Mouse (Mus musculus) heart, embryonic 12.5 days (tissue): ENCODE measurements around the gene Hebp1. TPM values are rescaled to one million over a fixed set of nuclear protein-coding genes. Genes with fewer than 3 reads are reported as not detected.

Source experiments
- ATAC-seq: fragments of 200-750 bp; cut with Nextera tagmentation; 2 replicates; pipeline ENCODE4 v1.8.0; 2017; ENCODE audit warnings: moderate TSS enrichment, moderate library complexity; ENCODE audit not compliant: insufficient number of reproducible peaks, low FRiP score
- H3K27ac ChIP-seq: fragments of 300-500 bp; sonication (generic); 2 replicates; pipeline ENCODE4 v1.5.1; 2016; ENCODE audit warnings: mild to moderate bottlenecking, moderate library complexity; ENCODE audit not compliant: poor library complexity, severe bottlenecking
- H3K27me3 ChIP-seq: fragments of 300-500 bp; sonication (generic); replicated peaks from 2 replicates; pipeline ENCODE4 v1.6.1; 2016; ENCODE audit warnings: mild to moderate bottlenecking, moderate library complexity
- H3K36me3 ChIP-seq: fragments of 300-500 bp; sonication (generic); 2 replicates; pipeline ENCODE4 v1.6.1; 2016; ENCODE audit warnings: mild to moderate bottlenecking, moderate library complexity
- H3K4me1 ChIP-seq: fragments of 300-500 bp; sonication (generic); replicated peaks from 2 replicates; pipeline ENCODE4 v1.6.1; 2016; ENCODE audit warnings: mild to moderate bottlenecking
- H3K4me2 ChIP-seq: fragments of 300-500 bp; sonication (generic); 2 replicates; pipeline ENCODE4 v1.6.1; 2016; ENCODE audit warnings: mild to moderate bottlenecking, moderate library complexity
- H3K4me3 ChIP-seq: fragments of 300-500 bp; sonication (generic); 2 replicates; pipeline ENCODE4 v1.5.1; 2016; ENCODE audit warnings: mild to moderate bottlenecking
- H3K9ac ChIP-seq: fragments of 300-500 bp; sonication (generic); 2 replicates; pipeline ENCODE4 v1.6.1; 2016; ENCODE audit warnings: mild to moderate bottlenecking, moderate library complexity
- H3K9me3 ChIP-seq: fragments of 300-500 bp; sonication (generic); replicated peaks from 2 replicates; pipeline ENCODE4 v1.6.1; 2016; ENCODE audit warnings: mild to moderate bottlenecking, moderate library complexity
- WGBS: fragments of 180-500 bp; shearing (Covaris S2); methylation state at CpG from one replicate; pipeline ENCODE4 v1.1.7; 2016; 5-methylcytosine and 5-hydroxymethylcytosine counted together
- polyA plus RNA-seq: library from polyadenylated mRNA; unstranded; fragments of >200 nt; fragmentation: Nextera tagmentation; extraction: Ambion mirVana; gene quantifications from 2 replicates; pipeline ENCODE4 v1.2.1, GENCODE M21; 2016

Hebp1 gene
- polyA plus RNA-seq, 1 experiment from 2014 or later, result 16.0 TPM

DNA sequence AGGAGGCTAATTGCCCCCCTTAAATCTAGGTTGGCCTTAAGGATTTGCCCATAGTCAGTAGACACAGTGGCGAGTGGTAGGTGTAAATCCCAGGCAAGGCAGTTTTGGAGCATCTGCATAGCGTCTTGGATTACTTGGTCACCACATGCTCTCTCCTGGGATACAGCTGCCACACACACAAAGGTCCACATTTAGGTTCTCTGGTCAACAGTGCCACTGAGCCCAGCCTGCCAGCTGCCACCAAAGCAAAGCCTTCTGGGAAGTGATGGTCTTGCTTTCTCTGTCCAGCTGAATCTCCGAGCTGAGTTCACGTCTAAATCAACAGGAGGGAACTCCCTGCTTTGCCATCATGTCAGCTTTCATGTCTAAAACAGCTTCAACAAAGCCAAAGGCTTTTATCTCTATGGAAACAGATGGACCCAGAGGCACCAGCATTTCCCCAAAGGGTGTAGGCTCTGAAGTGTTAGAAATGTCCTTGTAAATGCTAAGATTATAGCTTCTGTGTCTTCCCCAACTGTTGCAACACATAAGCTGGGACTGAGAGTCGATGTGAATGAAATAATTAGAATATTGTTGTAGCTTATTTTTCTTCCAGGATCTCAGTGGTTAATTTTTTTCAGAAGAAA, 73.0 kb downstream of the Hebp1 start:
- Histone ChIP-seq H3K9ac (no peak overlapping the region), H3K27me3 (no peaks in the 10 kb centered on the region), H3K4me3 (no peak overlapping the region), H3K4me2 (no peak overlapping the region), H3K9me3 (no peaks in the 10 kb centered on the region), H3K36me3 (no peaks in the 10 kb centered on the region), H3K4me1 (no peaks in the 10 kb centered on the region), H3K27ac (no peak overlapping the region)
- ATAC-seq, result no peak
- WGBS, result 56% methylated on average over 5 of the region's 5 CpGs

DNA sequence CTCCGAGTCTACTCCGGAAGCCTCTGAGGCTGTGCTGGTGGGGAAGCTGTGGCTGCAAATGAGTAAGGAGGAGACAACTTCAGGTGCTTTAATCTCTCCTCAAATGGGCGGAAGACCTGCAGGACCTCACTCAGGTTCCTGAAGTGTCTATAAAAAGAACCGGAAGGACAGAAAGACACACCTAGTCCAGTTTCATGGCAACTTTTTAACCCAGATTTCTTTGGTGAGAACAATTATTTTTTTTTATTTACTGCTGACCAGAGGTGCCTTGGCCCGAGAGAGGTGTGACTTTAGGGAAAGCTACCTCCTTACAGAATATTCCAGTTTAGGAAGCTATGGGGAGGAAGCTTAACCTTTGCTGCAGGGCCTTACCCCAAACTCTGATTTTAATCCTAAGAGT, 79.6 kb downstream of the Hebp1 start, which contains the start of gene Gprc5d:
Gene Gprc5d, minus strand, starts transcription at position 101 of the 400 bp plus-strand sequence.
- no peak within 1 kb of the TSS for H3K27ac ChIP-seq
- 88% methylated on average over 5 of the region's 5 CpGs for WGBS
- H3K4me2 ChIP-seq, result no peak within 1 kb of the TSS
- H3K27me3 ChIP-seq, result no peaks in the 10 kb centered on the region
- no peaks in the 10 kb centered on the region for H3K4me1 ChIP-seq
- H3K9me3 ChIP-seq, result no peaks in the 10 kb centered on the region
- H3K4me3 ChIP-seq, result no peak within 1 kb of the TSS
- no peak for ATAC-seq
- no peaks in the 10 kb centered on the region for H3K36me3 ChIP-seq
- H3K9ac ChIP-seq, result no peak within 1 kb of the TSS

DNA sequence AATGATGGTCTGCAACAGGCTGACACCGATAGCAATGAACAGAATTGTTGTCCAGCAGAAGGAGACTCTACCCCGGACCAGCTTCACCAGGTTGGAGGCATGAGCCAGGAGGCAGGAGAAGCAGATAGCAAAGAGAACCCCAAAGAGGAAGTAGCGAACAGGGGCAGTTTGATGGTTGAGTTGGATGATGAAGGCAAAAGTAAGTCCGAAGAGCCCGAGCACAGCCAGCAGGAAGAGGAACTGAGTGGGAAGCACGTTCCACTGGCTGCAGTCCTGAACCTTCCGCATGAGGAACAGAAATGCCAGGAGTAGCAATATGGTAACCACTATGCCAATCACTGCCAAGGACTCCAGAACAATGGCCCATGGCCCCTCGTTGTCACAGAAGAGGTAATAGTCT, 81.3 kb downstream of the Hebp1 start:
- Histone ChIP-seq H3K4me1 (no peaks in the 10 kb centered on the region), H3K27ac (no peak overlapping the region), H3K27me3 (0 out of 2 replicates have a peak, but pooled peaks cover 4% of the 10 kb centered on the region), H3K9ac (no peak overlapping the region), H3K36me3 (no peaks in the 10 kb centered on the region), H3K9me3 (no peaks in the 10 kb centered on the region), H3K4me2 (no peak overlapping the region), H3K4me3 (no peak overlapping the region)
- WGBS, result 91% methylated on average over 8 of the region's 8 CpGs
- ATAC-seq, result no peak

DNA sequence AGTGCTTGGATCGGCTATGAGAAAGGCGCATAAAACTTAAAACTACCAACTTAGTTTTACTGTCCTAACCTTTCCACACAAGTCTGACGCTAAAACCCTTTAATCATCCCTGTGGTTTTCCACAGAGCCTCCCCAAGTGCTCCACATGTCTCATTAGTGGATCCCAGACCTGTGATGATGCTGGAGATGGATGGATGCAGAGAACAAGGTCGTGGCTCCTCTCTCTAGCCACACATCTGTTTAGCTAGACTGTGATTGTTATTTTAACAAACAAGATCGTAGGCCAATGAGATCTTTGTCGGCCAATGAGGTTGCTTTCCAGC, 84.7 kb downstream of the Hebp1 start:
- H3K36me3 ChIP-seq, result no peaks in the 10 kb centered on the region

DNA sequence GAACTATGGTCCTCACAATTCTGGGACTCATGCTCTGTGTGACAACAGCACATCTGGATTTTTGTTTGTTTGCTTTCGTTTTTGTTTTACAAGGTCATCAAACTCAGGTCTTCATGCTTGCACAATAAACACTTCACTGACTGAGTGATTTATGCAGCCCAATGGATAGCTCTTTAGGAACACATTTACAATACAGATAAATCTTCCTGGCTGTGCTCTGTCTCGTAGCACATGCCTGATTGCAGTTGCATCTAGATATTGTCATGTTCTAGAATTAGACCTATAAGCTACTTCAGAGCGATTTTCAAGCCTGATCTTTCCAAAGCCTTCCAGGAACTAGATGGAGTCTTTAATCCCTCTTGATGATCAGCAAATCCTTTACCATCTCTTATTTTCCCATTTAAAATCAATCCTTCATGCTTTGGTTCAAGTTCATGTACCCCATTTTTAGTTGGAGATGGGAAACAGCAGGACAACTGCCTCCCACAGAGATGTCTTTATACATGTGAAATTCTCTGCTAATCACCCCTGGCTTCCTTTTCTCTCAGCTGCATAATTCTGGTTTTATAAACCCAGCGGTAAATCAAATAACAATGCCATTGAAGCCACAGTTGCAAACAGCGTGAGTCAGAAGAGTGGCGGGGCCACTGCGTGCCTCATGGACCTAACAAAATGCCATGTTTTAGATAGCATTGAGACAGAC, 85.3 kb downstream of the Hebp1 start:
- Histone ChIP-seq H3K36me3 (no peaks in the 10 kb centered on the region), H3K27me3 (0 out of 2 replicates have a peak, but pooled peaks cover 4% of the 10 kb centered on the region), H3K4me3 (no peak overlapping the region), H3K27ac (no peak overlapping the region), H3K9me3 (no peaks in the 10 kb centered on the region), H3K4me2 (no peak overlapping the region), H3K4me1 (no peaks in the 10 kb centered on the region), H3K9ac (no peak overlapping the region)
- 35% methylated on average over 7 of the region's 7 CpGs for WGBS
- no peak for ATAC-seq

More for the DNA sequence above, 84.7 kb downstream of the Hebp1 start:
- Histone ChIP-seq H3K27ac (no peak overlapping the region), H3K4me2 (no peak overlapping the region), H3K9ac (no peak overlapping the region), H3K9me3 (no peaks in the 10 kb centered on the region), H3K4me3 (no peak overlapping the region), H3K4me1 (no peaks in the 10 kb centered on the region), H3K27me3 (0 out of 2 replicates have a peak, but pooled peaks cover 4% of the 10 kb centered on the region)
- no peak for ATAC-seq
- 26% methylated on average over 6 of the region's 6 CpGs for WGBS

DNA sequence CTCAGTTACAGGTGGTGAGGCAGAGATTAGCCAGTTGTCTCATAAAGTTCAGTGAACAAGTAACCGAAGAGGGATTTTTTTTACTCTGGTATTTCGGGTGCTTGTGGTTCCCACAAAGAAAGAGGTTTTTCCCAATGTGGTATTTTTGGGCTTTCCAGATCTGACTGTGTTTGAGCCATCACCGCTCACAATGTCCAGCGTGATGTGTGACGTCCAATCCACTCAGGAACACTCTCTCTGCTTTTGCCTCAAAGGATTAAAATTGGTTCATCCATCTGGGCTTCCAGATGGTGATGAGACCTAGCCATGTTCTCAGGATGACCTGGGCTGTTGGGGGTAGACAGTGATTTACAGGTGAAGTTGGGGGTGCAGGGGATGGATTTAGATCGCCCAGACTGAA, 90.8 kb downstream of the Hebp1 start:
- no peak overlapping the region for H3K4me2 ChIP-seq
- H3K27me3 ChIP-seq, result 0 out of 2 replicates have a peak, but pooled peaks cover 6% of the 10 kb centered on the region
- WGBS, result 85% methylated on average over 6 of the region's 6 CpGs
- no peak overlapping the region for H3K27ac ChIP-seq
- no peak for ATAC-seq
- H3K9me3 ChIP-seq, result no peaks in the 10 kb centered on the region
- no peak overlapping the region for H3K9ac ChIP-seq
- no peaks in the 10 kb centered on the region for H3K4me1 ChIP-seq
- H3K36me3 ChIP-seq, result no peaks in the 10 kb centered on the region
- H3K4me3 ChIP-seq, result no peak overlapping the region

DNA sequence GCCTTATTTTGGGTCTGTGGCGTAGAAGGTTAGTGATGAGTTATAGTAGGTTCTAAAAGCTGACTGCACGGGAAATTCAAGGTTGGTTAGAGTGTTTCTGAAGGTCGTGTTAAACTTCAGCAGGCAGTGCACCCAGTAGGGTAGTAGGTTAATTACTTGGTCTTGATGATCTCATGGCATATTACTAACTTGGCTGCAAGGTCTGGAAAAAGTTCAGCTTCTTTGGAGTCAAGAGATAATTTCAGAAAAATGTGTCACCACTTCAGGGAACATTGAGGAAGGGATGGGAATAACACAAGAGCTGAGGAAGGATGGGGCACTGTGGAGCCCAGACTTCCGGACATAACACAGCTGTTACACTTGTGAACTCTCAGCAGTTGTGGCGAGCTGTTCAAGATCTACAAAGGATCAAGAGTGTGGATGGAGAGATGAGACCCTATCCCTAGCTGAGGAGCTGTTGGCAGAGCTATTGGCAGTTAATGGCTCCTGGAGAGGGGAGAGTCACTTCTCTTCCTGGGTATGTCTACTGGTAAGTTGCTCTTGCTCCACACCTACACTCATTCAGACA, 95.0 kb downstream of the Hebp1 start:
- no peak overlapping the region for H3K9ac ChIP-seq
- no peak overlapping the region for H3K4me2 ChIP-seq
- no peak overlapping the region for H3K27ac ChIP-seq
- 0 out of 2 replicates have a peak, but pooled peaks cover 4% of the 10 kb centered on the region for H3K27me3 ChIP-seq
- H3K4me3 ChIP-seq, result no peak overlapping the region
- no peaks in the 10 kb centered on the region for H3K9me3 ChIP-seq
- no peaks in the 10 kb centered on the region for H3K4me1 ChIP-seq
- no peaks in the 10 kb centered on the region for H3K36me3 ChIP-seq
- 68% methylated on average over 5 of the region's 5 CpGs for WGBS
- ATAC-seq, result no peak

DNA sequence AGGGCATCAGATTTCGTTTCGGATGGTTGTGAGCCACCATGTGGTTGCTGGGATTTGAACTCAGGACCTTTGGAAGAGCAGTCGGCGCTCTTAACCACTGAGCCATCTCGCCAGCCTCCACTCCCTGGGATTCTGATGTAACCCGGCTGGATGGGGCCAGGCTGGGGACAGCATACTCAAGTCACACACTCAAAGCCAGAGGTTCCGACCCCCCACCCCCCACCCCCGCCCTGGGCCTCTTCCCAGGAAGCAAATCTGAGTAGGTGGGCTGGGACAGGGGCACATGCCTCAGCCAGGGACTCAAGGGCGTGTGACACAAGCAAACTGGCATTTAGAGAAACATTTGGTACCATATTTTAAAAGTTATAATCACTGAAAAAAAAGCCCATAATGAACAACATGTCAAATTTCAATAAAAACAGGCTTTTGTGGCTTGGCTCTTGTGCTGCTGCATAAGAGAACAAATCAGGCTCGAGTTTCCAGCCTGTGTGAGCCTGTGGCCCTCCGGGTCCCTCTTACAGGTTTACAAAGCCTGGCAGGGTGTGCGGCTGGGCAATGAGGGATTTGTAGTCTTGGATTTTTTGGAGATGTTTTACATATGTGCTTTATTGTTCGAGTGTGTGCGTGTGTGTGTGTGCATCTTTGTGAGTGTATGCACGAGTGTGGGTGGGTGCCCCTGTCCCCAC, 96.9 kb downstream of the Hebp1 start:
- Histone ChIP-seq H3K27me3 (0 out of 2 replicates have a peak, but pooled peaks cover 4% of the 10 kb centered on the region), H3K4me3 (no peak overlapping the region), H3K9ac (no peak overlapping the region), H3K27ac (no peak overlapping the region), H3K4me1 (no peaks in the 10 kb centered on the region), H3K9me3 (no peaks in the 10 kb centered on the region), H3K36me3 (no peaks in the 10 kb centered on the region), H3K4me2 (no peak overlapping the region)
- ATAC-seq, result no peak
- 78% methylated on average over 15 of the region's 15 CpGs for WGBS

DNA sequence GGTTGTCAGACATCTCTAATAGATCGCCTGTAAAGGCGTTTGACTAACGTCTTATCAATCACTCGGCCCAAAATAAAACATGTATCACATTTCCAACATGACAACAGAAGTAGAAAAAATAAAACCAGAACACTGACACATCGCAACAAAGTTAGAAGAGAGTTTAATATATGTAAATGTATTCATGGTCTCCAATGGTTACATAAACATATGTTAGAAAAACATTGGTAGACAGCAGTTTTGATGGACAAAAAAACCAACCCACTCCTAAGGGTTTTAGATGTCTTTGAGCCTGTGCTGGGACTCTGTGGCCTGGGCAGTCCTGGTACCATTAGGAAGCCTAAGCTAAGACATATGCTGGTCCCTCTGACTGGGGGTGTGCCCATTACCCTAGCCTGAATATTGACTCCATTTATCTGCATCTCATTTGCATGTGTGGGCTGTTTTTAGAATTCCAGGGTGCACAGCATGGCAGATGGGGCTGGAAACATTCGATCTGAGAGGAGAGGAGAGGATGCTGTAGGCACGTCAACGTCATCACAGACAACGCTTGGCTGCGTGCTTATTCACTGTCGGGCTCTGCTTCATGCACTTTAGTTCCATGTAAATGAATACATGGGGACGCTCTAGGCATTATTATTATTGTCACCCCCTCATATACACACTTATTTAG, 104.9 kb downstream of the Hebp1 start:
- Histone ChIP-seq H3K4me2 (no peak overlapping the region), H3K27ac (no peak overlapping the region), H3K4me1 (no peaks in the 10 kb centered on the region), H3K36me3 (no peaks in the 10 kb centered on the region), H3K27me3 (no peaks in the 10 kb centered on the region; the same call in 1 of the 2 replicates), H3K4me3 (no peak overlapping the region), H3K9ac (no peak overlapping the region), H3K9me3 (no peaks in the 10 kb centered on the region)
- no peak for ATAC-seq
- WGBS, result 77% methylated on average over 12 of the region's 12 CpGs

DNA sequence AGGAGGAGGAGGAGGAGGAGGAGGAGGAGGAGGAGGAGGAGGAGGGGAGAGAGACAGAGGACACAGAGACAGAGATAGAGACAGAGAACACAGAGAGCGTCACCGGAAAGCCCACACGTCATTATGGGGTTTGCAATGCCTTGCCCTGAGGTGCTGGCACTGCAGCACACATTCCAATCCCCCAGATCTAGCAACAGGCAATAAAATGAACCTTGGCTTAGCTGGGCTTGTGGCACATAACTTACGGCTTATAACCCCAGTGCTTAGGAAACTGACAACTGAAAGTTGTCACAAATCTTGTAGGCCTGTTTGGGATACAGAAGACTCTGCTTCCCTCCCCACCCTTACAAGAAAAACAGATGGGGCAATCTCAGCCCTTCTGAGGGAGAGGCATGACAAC, 107.2 kb downstream of the Hebp1 start:
- Histone ChIP-seq H3K36me3 (no peaks in the 10 kb centered on the region), H3K4me1 (no peaks in the 10 kb centered on the region), H3K9ac (no peak overlapping the region), H3K9me3 (no peaks in the 10 kb centered on the region), H3K27ac (no peak overlapping the region), H3K4me3 (no peak overlapping the region), H3K27me3 (no peaks in the 10 kb centered on the region; the same call in 1 of the 2 replicates), H3K4me2 (no peak overlapping the region)
- ATAC-seq, result no peak
- 70% methylated on average over 4 of the region's 4 CpGs for WGBS

DNA sequence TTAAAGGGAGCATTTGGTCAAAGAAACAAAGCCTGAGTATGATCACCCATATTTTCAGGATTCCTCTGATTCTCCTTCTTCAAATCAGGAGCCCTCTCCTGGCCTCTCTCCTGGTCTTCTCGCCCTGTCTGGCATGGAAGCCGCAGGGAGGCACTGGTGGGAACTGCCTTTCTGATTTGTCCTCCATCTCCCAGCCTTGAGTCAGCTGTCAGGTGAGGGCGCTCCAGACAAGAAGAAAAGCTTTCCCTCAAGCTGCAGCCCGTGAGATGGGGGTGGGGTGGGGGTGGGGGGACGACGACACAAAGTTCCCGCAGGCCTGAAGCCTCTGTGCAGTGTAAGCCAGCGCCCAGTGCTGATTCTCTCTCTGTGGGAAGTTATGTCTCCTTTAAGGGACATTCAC, 108.0 kb downstream of the Hebp1 start:
- no peaks in the 10 kb centered on the region for H3K36me3 ChIP-seq
- no peaks in the 10 kb centered on the region; the same call in 1 of the 2 replicates for H3K27me3 ChIP-seq
- H3K4me2 ChIP-seq, result 0 out of 2 replicates have a peak overlapping the region, but pooled peaks have one; percentile 34
- no peak for ATAC-seq
- no peak overlapping the region for H3K27ac ChIP-seq
- H3K9ac ChIP-seq, result no peak overlapping the region
- no peaks in the 10 kb centered on the region for H3K4me1 ChIP-seq
- 14% methylated on average over 8 of the region's 8 CpGs for WGBS
- no peaks in the 10 kb centered on the region for H3K9me3 ChIP-seq
- H3K4me3 ChIP-seq, result no peak overlapping the region
